ENCODE assay signal across 17 mouse cellular contexts in the genomic region with DNA sequence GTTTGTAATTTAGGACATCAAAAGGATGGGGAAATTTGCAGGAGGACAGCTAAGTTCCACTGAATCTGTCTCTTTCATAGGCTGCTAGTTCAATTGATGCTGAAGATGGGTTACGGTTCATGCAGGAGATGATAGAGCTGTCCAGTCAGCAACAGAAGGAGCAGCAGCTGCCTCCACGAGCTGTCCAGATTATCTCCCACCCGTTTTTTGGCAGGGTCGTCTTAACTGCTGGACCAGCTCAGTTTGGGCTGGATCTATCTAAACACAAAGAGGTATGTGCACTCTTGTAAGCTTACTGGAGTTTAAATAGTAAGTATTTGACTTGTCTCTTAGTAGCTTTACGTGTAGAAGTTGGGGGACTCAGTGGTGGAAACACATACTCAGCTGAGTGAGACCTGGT.
DNase-seq lines count a peak whose midpoint lies in the region; ATAC-seq lines count a peak whose summit lies in the region.
"Had no signal": no experiment of that assay in that cellular context is flagged by ENCODE, and none has a peak within 500 bp of the region (broad histone marks: within the 10 kb centered on the region; RNA-seq: fewer than 3 reads in every experiment).

No protein-coding gene starts in this region.

- no peak for ATAC-seq in cerebellum, adult (ENCODE audit: insufficient number of reproducible peaks, low FRiP score, low TSS enrichment)
- ATAC-seq: activated CD4-positive, CD25-positive, alpha-beta regulatory T cell, adult 4 months; CD4-positive, CD25-positive, alpha-beta regulatory T cell, adult 4 months; Patski had no signal

- DNase-seq in cerebellum, postnatal 10 days, result peak; percentile 55 to 59
- DNase-seq: adrenal gland, adult 2 months; adrenal gland, adult 8-10 months; adrenal gland, postnatal 10 days; adrenal gland, postnatal 14 days; adrenal gland, postnatal 25 days; adrenal gland, postnatal 36 days; B cell, adult 2 months; cerebellum, adult 11 months; cerebellum, adult 11-12 months; cerebellum, adult 18-20 months; cerebellum, adult 2 months; cerebellum, adult 8-10 months had no signal
